Mouse (Mus musculus): Measurements from ENCODE around the gene Ptcd2.

Gene Ptcd2

DNA sequence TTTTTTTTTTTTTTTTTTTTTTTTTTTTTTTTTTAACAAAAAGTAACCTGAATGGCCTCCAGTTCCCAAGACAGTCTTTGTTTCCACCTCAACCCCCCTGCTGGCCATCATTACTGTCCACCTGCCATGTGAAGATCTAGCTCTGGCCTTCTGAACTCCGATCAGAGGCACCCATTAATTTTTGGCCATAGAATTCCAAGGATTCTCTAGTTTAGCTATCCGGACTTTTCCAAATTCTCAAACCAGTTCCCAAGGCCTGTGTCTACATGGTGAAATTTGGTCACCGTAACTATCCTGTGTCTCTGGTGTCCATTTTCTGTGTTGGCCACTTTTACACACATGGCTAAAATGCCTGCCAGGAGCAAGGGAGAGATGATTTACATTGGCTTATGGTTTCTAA, 67.0 kb downstream of the Ptcd2 start:
- in situ Hi-C loops (cut with MboI; ENCODE audit: unreplicated experiment in 2 of 2) = loop anchor here in 1 of 2 experiments (25.0 kb wide), 1 partner anchor 90 kb away; the partner anchor contains the start of gene Zfp366

DNA sequence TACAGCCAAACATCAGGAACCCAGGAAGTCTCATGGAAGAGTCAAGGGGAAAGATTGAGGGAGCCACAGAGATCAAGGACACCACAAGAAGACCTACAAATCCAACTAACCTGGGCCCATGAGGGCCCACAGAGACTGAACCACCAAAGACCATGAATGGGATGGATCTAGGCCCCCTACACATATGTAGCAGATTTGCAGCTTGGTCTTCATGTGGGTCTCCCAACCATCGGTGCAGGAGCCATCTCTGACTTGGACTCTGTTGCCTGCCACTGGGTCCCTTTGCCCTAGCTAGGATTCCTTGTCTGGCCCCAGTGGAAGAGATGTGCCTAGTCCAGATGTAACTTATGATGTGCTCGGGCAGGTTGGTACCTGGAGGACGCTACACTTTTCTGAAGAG, 72.5 kb downstream of the Ptcd2 start:
- in situ Hi-C loops (cut with MboI; ENCODE audit: unreplicated experiment in 2 of 2) = no loop called here
